Mouse (Mus musculus): ENCODE data around the gene Kdm7a. TPM values are rescaled to one million over a fixed set of nuclear protein-coding genes. Genes with fewer than 3 reads are reported as not detected.

Gene Kdm7a
- polyA plus RNA-seq, 1 experiment from 2014 or later: 9.7 TPM

DNA sequence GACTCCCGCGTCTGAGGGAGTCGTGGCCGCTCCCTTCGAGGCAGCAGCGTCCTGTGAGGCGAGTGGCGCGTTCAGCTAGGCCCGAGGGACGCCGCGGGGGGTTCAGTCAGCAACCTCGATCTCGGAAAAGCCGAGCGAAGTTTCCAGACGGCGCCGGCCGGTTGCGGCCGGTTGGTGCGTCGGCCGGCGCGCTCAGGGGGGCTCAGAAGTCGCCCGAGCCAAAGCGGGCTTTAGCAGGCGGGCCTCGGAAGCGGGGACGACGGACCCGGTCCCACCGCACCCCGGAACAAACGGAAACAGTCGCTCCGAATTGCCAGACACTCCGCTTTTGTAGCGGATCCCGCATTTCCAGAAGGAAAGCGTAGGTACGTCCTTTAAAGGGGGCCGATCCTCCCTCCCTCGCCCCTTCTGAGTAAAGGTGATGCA, 88.1 kb downstream of the Kdm7a start:
- Histone ChIP-seq H3K4me1 (replicated peaks) (peaks cover 13% of the 10 kb centered on the region; the same call in 1 of the 2 replicates), H3K27me3 (peaks cover 45% of the 10 kb centered on the region), H3K4me3 (peak overlapping the region; percentile 64), H3K36me3 (no peaks in the 10 kb centered on the region), H3K4me2 (peak overlapping the region; percentile 65), H3K9me3 (no peaks in the 10 kb centered on the region), H3K9ac (peak overlapping the region; percentile 73), H3K27ac (replicated peaks) (no peak overlapping the region)
- WGBS: 11% methylated on average over 49 of the region's 49 CpGs
- peak; percentile 52 for ATAC-seq (ENCODE audit: low read depth)

DNA sequence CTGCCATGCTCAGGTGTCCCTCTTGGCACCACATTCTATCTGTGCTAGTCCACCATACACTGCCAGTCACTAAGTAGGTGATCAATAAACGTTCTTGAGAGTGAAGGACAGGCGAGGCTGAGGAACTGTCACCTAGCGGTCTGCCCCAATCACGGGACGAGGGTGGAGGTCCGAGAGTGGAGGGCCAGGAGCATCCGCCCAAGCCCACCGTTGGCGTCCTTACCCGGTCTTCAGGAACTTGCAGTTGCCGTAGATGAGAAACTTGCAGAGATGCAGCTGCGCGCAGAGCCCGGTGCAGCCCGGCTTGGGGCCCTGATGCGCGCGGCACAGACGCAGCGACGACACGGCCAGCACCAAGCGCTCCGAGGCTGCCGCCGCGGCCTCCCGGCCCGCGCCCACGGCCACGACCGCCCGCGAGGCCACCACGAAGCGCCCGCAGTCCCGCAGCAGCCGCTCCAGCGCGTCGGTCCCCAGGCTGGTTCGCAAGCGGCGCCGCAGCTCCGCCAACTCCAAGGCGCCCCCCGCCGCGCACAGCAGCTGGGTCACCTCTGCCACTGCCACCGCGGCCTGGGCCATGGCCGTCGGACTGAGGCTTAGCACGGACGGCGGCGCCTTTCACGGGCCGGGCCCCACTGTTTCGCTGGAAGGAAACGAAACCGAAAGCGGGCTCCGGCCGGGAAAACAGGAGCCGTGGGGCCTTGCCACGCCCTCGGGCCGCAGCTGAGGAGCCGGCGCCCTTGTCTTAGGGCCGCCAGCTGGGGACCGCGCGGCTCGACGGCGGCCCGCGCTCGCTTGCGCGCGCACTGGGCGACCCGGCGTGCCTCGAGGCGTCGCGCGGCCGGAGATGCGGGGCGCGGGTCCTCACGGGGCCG, 88.8 kb downstream of the Kdm7a start, which contains the start of gene Parp12:
Gene Parp12, minus strand, starts transcription at position 766 of the 872 bp plus-strand sequence.
- Histone ChIP-seq H3K9me3 (no peaks in the 10 kb centered on the region), H3K4me1 (replicated peaks) (peaks cover 13% of the 10 kb centered on the region; the same call in 1 of the 2 replicates), H3K4me2 (peak within 1 kb of the TSS; percentile 65), H3K4me3 (peak within 1 kb of the TSS; percentile 64), H3K27me3 (peaks cover 45% of the 10 kb centered on the region), H3K27ac (replicated peaks) (no peak within 1 kb of the TSS), H3K9ac (peak within 1 kb of the TSS; percentile 73), H3K36me3 (no peaks in the 10 kb centered on the region)
- 2% methylated on average over 101 of the region's 101 CpGs for WGBS
- ATAC-seq (ENCODE audit: low read depth): peak; percentile 86

DNA sequence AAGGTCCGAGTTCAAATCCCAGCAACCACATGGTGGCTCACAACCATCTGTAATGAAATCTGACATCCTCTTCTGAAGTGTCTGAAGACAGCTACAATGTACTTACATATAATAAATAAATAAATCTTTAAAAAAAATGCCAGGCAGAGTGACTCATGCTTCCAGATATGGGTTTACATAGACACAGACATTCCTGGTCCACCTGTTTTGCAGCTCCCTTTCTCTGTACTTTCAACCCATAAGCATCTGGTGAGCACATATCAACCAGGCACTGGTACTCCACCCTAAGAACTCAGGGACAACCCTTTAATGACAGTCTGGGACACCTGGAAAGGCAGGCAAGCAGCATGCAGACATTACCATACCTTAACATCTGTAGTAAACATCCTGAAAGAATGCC, 91.2 kb downstream of the Kdm7a start:
- WGBS: 74% methylated on average over 1 of the region's 1 CpGs
- Histone ChIP-seq H3K36me3 (no peaks in the 10 kb centered on the region), H3K9ac (no peak overlapping the region), H3K4me3 (no peak overlapping the region), H3K4me2 (no peak overlapping the region), H3K9me3 (no peaks in the 10 kb centered on the region), H3K4me1 (replicated peaks) (peaks cover 13% of the 10 kb centered on the region; the same call in 1 of the 2 replicates), H3K27me3 (peaks cover 41% of the 10 kb centered on the region), H3K27ac (replicated peaks) (no peak overlapping the region)
- no peak for ATAC-seq (ENCODE audit: low read depth)

DNA sequence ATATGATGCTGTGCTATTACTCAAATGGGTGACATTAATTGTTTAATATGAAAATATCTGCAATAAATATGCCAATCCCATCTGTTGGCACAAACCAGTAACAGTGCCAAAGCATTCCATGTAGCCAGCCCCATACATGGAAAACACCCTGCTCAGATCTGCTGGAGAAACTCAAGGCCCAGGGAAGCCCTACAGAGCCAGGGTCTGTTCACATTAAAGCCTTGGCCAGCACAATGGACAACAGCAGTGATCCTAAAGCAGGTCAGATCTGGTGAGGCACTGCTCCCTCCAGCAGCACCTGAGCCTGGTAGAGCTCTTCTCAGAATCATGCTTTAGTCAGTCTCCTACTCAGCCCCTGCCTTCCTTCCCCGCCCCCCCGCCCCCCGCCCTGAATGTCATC, 93.4 kb downstream of the Kdm7a start:
- no peak overlapping the region for H3K4me3 ChIP-seq
- 86% methylated on average over 3 of the region's 3 CpGs for WGBS
- no peak overlapping the region for H3K9ac ChIP-seq
- no peak overlapping the region for H3K4me2 ChIP-seq
- no peaks in the 10 kb centered on the region for H3K36me3 ChIP-seq
- no peak for ATAC-seq (ENCODE audit: low read depth)
- no peak overlapping the region for H3K27ac ChIP-seq (replicated peaks)
- peaks cover 9% of the 10 kb centered on the region; the same call in 1 of the 2 replicates for H3K4me1 ChIP-seq (replicated peaks)
- H3K9me3 ChIP-seq: no peaks in the 10 kb centered on the region
- peaks cover 27% of the 10 kb centered on the region for H3K27me3 ChIP-seq

DNA sequence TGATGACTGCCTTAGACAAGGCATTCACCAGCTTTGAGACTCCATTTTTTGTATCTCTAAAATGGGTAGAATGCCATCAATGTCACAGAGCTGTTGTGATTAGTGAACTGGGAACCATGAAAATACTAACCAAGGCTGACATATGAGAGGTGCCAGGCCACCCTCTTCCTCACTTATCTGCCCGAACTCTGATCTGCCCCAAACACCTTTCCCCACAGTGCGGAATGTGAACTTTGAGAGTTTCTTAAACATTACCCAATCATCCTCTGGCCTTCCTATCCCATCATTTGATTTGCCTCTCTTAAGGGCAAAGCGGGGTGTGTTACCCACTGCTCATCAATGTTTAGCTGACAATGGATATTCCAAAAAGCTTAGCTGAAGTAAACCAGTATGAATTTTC, 93.9 kb downstream of the Kdm7a start:
- Histone ChIP-seq H3K4me1 (replicated peaks) (peaks cover 5% of the 10 kb centered on the region; the same call in 1 of the 2 replicates), H3K27ac (replicated peaks) (no peak overlapping the region), H3K27me3 (peaks cover 23% of the 10 kb centered on the region), H3K4me2 (no peak overlapping the region), H3K9me3 (no peaks in the 10 kb centered on the region), H3K9ac (no peak overlapping the region), H3K4me3 (no peak overlapping the region), H3K36me3 (no peaks in the 10 kb centered on the region)
- WGBS: 89% methylated on average over 3 of the region's 3 CpGs
- ATAC-seq (ENCODE audit: low read depth): no peak

GRCm38 (mm10) chr6:39106812-39107211, 99.8 kb downstream of the Kdm7a start:
- no peak overlapping the region for H3K4me2 ChIP-seq
- WGBS: 51% methylated on average over 2 of the region's 2 CpGs
- no peak for ATAC-seq (ENCODE audit: low read depth)

DNA sequence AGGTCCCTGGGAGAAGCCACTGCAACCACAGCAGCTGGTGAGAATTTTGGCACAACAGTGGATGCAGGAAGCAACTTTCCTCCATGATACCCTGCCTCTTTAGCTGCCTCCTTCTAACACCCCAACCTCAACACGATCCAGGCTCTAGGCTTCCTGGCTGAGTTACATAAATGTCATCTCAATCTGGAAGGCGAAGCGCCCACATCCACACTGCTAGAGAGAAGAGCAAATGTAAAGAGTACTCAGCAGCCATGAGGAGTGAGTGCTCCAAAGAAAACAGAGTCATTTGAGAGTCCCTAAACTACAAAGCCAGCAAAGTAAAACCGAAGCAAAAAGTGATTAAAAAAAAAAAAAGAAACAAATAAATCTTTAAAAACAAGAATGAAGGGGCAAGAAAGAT, 102.0 kb downstream of the Kdm7a start:
- no peaks in the 10 kb centered on the region for H3K9me3 ChIP-seq
- ATAC-seq (ENCODE audit: low read depth): no peak
- no peak overlapping the region for H3K27ac ChIP-seq (replicated peaks)
- WGBS: 86% methylated on average over 4 of the region's 4 CpGs
- H3K27me3 ChIP-seq: no peaks in the 10 kb centered on the region
- no peak overlapping the region for H3K4me2 ChIP-seq
- no peaks in the 10 kb centered on the region for H3K4me1 ChIP-seq (replicated peaks)
- no peak overlapping the region for H3K9ac ChIP-seq
- H3K4me3 ChIP-seq: no peak overlapping the region
- H3K36me3 ChIP-seq: no peaks in the 10 kb centered on the region

More at GRCm38 (mm10) chr6:39106812-39107211, 99.8 kb downstream of the Kdm7a start:
- no peaks in the 10 kb centered on the region for H3K27me3 ChIP-seq
- no peaks in the 10 kb centered on the region for H3K9me3 ChIP-seq
- H3K4me1 ChIP-seq (replicated peaks): no peaks in the 10 kb centered on the region
- no peak overlapping the region for H3K9ac ChIP-seq
- H3K27ac ChIP-seq (replicated peaks): no peak overlapping the region
- no peak overlapping the region for H3K4me3 ChIP-seq
- H3K36me3 ChIP-seq: no peaks in the 10 kb centered on the region

Other genes with a start within 250 kb of the Kdm7a start
- 2.6 and 3.5 TPM in 2 replicates for gene Parp12, start 88.4 kb downstream of the Kdm7a start, polyA plus RNA-seq (2015; fragmentation: Nextera tagmentation; extraction: Ambion mirVana)
- 60.3 and 65.9 TPM in 2 replicates for gene Slc37a3, start 170.9 kb upstream of the Kdm7a start, polyA plus RNA-seq (2015; fragmentation: Nextera tagmentation; extraction: Ambion mirVana)
- 0.44 TPM in 1 of 2 replicates, not detected in the other for gene Rab19, start 174.4 kb upstream of the Kdm7a start, polyA plus RNA-seq (2015; fragmentation: Nextera tagmentation; extraction: Ambion mirVana)
- gene Mkrn1, start 213.7 kb upstream of the Kdm7a start, polyA plus RNA-seq (2015; fragmentation: Nextera tagmentation; extraction: Ambion mirVana): 215 and 237 TPM in 2 replicates

Data from neural tube, embryonic 13.5 days (tissue).